Mouse (Mus musculus) mesoderm, embryonic 11.5 days (tissue): ENCODE measurements around the gene Gmeb1.
"Not testable (repeated sequence)": the region's sequence is repeated elsewhere in the genome, so short reads cannot be mapped to it uniquely, and the experiment has no call there.

Experiments
- DNase-seq: peaks from one replicate; pipeline ENCODE4 v3.0.0-alpha.2; 2012; ENCODE audit warnings: low read depth, low spot score

Gmeb1 gene

GRCm38 (mm10) chr4:132222001-132222400 lies 39.4 kb downstream of the Gmeb1 start:
- DNase-seq: not testable (repeated sequence)

DNA sequence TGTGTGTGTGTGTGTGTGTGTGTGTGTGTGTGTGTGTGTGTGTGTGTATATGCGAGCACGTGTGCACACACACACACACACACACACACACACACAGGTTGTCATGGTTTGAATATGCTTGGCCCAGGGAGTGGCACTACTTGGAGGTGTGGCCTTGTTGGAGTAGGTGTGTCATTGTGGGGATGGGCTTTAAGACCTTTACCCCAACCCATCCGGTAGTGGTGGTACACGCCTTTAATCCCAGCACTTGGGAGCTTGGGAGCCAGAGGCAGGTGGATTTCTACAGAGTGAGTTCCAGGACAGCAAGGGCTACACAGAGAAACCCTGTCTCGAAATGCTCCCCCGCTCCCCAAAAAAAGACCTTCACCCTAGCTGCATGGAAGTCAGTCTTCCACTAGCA lies 43.0 kb downstream of the Gmeb1 start:
- not testable (repeated sequence) for DNase-seq

DNA sequence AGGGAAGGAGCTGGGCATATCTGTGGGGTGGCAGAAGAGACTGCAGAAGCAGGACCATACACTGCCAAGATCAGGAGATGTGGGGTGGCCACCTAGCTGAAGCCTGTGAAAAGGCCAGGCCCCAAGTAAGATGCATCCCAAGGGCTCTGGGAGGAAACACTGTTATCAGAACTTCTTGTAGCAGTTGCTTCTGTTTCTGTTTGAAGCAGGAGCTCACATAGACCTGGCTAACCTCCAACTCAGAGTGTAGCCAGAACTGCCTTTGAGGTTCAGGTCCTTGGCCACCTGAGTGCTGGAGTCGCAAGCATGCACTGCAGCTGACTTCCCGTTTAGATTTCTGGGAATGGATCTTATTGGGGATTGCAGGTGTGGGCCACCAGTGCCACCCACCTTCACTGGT lies 43.6 kb downstream of the Gmeb1 start:
- no peak for DNase-seq

DNA sequence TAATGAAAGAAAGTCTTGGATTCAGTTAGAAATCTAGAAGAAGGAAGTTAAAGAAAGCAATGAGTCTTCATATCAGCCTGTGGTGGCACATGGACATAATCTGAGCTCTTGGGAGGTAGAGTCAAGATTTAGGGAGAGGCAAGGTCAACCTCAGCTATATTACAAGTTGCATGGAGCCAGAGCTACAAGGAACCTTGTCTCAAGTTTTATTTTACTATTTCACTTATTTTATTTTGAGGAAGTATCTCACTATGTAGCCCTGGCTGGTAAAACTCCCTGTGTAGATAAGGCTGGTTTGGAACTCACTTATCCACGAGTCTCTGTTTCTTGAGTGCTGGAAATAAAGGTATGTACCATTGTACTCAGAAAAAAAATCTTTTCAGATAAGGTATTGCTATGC lies 44.8 kb downstream of the Gmeb1 start:
- DNase-seq: no peak

- no peak for DNase-seq
Measured at GRCm38 (mm10) chr4:132214847-132215246, 46.6 kb downstream of the Gmeb1 start.

DNA sequence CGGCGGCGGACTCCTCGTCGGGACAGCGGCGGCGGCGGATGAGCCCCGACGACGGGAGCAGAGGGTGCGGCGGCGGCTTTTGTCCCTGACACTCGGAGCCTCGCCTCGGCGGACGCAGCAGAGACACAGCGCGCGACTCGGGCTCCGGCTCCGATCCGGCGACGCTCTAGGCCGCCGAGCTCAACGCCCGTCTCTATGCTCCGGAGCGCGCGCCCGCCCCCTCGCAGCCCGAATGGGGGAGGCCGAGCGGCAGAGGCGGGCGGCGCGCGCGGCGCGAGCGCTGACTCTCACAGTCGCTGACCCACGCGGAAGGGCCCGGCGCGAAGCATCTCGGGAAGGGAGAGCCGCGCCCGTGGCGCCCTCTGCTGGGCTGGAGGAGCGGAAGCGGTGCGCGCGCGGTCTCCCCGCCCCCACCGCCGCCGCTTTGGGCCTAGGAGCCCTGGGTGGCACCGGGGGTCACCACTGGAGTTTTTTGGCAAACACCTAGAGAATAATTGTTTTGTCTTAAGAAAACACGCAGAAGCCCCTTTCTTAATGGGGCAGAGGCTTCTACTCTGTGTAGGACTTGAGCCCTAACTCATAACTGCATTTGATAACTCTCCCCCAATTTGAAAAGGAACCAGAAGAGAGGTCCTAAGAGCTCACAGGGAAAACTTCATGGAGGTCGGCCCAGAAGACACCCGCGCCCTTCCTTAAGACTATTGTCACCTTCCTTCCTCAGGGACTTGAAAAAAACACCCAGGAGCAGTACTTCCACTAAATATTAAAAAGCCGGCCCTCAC lies 49.3 kb downstream of the Gmeb1 start, which contains the start of gene Ythdf2:
Ythdf2 (minus strand) TSS at position 351 of the 782 bp plus-strand sequence.
- DNase-seq: peak; percentile 98

DNA sequence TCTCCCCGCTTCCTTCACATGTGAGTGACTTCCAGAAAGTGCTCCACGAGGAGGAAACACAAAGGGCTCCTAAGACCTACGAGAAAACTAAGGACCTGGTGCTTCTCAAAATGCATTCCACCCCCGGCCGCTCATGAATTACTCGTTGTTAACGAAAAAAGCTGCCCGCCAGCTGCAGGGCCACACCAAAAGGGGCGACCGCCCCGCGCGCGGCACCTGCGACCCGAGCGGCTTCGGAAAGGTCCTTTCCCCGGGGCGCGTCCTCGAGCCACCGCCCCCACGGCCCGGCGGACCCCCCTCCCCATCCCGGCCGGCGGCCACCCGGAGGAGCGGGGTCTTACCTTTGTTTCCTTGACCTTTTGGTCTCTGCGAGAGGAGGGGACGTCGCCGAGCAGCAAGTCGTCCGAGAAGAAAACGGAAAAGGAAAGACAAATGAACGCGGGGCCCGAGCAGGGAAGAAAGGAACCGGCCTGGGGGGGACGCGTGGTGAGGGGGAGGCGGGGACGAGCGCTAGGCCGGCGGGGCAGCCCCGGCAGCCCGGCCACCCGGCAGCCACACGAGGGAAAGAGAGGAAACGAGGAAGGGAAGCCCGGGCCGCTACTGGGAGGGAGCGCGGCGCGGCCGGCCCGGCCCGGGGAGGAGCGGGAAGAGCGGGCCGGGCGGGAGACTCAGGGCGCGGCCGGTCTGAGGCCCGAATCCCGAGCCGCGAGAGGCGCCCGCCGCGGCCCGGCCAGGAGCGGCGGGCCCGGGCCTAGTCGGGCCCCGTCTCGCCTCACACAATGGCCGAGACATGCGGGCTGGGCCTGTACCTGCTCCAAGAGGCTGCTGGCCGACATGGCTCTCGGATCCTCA lies 50.1 kb downstream of the Gmeb1 start:
- DNase-seq: peak; percentile 32

DNA sequence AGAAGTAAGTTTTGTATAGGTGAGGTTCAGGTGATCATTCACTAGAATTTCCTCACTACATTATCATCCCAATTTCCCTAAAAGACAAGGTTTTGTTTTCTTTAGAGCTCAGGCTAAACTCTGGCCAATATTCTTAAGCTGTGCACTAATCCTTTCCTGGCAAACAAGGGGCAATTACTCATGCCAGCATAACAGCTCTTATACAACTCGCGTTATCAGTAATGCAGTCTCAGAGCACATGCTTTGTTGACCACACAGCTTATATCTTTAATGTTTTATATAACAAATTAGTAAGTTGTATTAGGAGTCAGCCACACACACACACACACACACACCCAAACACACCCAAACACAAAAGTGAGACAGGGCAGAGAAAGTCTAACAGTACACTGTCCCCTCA lies 51.1 kb downstream of the Gmeb1 start:
- no peak for DNase-seq

- no peak for DNase-seq
Measured at GRCm38 (mm10) chr4:132209299-132209698, 52.1 kb downstream of the Gmeb1 start.

DNA sequence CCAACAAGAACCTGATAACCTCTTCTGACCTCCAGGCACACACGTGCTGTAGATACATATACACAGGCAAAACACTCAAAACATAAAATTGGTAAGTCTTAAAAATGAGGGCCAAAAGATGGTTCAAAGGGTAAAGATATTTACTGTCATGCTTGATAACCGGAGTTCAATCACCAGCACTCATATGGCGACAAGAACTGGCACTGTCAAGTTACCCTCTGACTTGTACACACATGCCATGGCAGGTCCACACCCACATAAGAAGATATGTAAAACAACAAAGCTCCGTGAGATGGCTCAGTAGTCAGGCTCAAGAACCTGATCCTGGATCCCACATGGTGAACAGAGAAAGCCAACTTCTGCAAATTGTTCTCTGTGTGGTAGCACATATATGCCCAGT lies 54.1 kb downstream of the Gmeb1 start:
- no peak for DNase-seq

GRCm38 (mm10) chr4:132198771-132199170 lies 62.6 kb downstream of the Gmeb1 start:
- no peak for DNase-seq

DNA sequence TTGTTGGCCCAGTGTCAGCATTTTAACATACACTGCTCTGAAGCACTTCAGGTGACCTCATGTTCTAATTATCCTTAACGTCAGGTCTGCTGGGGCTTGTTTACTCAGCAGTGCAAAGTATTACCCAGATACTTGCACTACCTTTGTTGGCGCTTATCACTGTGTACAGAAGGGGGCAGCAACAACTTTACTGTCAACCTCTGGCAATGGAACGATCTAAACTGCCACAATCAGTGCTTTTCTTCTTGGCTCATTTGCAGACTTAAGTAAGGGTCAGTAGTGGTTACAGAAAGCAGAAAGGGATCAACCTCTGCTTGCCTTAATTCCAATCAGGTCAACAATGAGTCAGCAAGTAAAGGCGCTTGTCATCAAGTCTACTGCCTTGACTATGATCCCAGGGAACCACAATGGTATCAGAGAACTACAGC lies 63.1 kb downstream of the Gmeb1 start:
- DNase-seq: no peak

DNA sequence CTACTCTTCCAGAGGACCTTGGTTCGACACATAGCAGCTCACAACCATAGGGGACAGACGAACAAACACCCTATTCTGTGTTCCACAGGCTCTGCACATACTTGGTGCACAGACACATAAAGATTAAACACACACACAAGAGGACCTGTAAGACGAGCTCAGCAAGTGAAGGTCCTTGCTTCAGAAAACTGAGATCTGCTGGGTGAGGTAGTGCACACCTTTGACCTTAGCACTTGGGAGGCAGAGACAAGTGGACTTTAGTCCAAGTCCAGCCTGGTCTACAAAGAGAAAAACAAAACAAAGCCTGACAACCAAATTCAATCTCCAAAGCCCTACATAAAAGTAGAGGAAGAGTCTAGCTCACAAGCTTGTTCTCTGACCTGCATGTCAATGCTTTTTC lies 66.4 kb downstream of the Gmeb1 start:
- no peak for DNase-seq

DNA sequence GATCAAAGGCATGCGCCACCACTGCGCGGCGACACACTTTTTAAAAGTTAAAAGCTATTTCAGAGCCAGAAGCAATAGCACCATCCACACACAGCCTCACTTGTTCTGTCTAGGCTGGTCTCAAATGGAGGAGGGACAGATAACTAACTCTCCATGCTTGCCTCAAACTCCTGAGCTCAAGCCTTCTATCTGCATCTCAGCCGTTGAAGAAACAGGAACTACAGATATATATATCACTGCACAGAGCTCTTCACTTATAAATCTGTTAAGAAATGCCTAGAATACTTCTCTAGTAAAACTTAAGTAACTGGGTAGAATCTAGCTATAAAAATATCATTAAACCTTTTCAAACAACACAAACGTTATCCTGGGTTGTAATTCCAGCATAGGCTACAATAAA lies 67.0 kb downstream of the Gmeb1 start:
- DNase-seq: no peak

- no peak for DNase-seq
Measured at GRCm38 (mm10) chr4:132187826-132188401, 73.5 kb downstream of the Gmeb1 start.

- DNase-seq: no peak
Measured at GRCm38 (mm10) chr4:132183162-132183561, 78.2 kb downstream of the Gmeb1 start.

- DNase-seq: peak; percentile 39
Measured at GRCm38 (mm10) chr4:132181721-132182658, 79.4 kb downstream of the Gmeb1 start.

- peak; percentile 53 for DNase-seq
Measured at GRCm38 (mm10) chr4:132180710-132181109, 80.7 kb downstream of the Gmeb1 start.

DNA sequence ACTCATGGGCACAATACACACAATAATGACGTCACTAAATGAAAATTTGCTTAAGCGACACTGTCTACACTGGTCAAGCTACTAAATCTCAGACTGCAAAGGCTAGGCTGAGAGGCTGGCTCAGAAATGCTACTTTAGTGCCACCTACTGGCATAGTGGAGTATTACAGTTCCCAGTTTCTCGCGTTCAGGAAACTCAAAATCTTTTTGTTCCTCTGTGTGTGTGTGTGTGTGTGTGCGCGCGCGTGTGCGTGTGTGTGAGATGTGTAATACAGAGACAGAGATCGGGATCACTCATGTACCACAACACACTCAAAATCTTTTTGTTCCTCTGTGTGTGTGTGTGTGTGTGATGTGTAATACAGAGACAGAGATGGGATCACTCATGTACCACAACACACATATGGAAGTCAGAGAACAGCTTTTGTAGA lies 82.8 kb downstream of the Gmeb1 start:
- peak; percentile 81 for DNase-seq

DNA sequence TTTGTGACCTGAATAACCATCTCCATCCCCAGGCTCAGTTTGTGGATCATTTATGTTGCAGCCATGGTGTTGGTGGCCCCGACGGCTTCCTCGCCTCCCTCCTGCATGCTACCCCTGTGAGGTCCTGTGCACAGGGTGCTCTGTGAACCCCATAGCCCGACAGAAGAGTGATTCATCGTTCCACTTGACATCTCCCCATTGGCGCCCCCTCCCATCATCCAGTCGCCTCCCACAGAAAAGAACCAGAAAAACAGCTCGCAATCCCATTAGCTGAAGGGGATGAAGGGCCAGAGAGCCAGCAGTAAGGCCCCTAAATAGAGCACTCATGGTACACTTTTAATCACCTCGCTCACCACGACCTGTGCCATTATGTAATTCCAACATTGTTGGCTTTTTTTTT lies 84.9 kb downstream of the Gmeb1 start:
- no peak for DNase-seq
